Mouse (Mus musculus) midbrain, embryonic 12.5 days (tissue): ENCODE measurements around the gene 1110017D15Rik. TPM values are rescaled to one million over a fixed set of nuclear protein-coding genes. Genes with fewer than 3 reads are reported as not detected.

Source experiments
- ATAC-seq: fragments of 200-750 bp; cut with Nextera tagmentation; 2 replicates; pipeline ENCODE4 v1.8.0; 2017; ENCODE audit warnings: low read depth, moderate TSS enrichment, moderate library complexity; ENCODE audit not compliant: low FRiP score
- H3K27ac ChIP-seq: fragments of 300-500 bp; sonication (generic); replicated peaks from 2 replicates; pipeline ENCODE4 v1.5.1; 2016; ENCODE audit warnings: mild to moderate bottlenecking
- H3K27me3 ChIP-seq: fragments of 300-500 bp; sonication (generic); 2 replicates; pipeline ENCODE4 v1.6.1; 2016; ENCODE audit warnings: mild to moderate bottlenecking
- H3K36me3 ChIP-seq: fragments of 300-500 bp; sonication (generic); 2 replicates; pipeline ENCODE4 v1.6.1; 2016
- H3K4me1 ChIP-seq: fragments of 300-500 bp; sonication (generic); 2 replicates; pipeline ENCODE4 v1.6.1; 2016
- H3K4me2 ChIP-seq: fragments of 300-500 bp; sonication (generic); replicated peaks from 2 replicates; pipeline ENCODE4 v1.6.1; 2016; ENCODE audit warnings: mild to moderate bottlenecking, moderate library complexity
- H3K4me3 ChIP-seq: fragments of 300-500 bp; sonication (generic); 2 replicates; pipeline ENCODE4 v1.5.1; 2016; ENCODE audit warnings: mild to moderate bottlenecking
- H3K9ac ChIP-seq: fragments of 300-500 bp; sonication (generic); replicated peaks from 2 replicates; pipeline ENCODE4 v1.6.1; 2016; ENCODE audit warnings: mild to moderate bottlenecking, moderate library complexity
- H3K9me3 ChIP-seq: fragments of 300-500 bp; sonication (generic); 2 replicates; pipeline ENCODE4 v1.6.1; 2016; ENCODE audit warnings: mild to moderate bottlenecking
- WGBS: fragments of 180-500 bp; shearing (Covaris S2); methylation state at CpG from one replicate; pipeline ENCODE4 v1.1.7; 2016; 5-methylcytosine and 5-hydroxymethylcytosine counted together
- polyA plus RNA-seq: library from polyadenylated mRNA; unstranded; fragments of >200 nt; fragmentation: Nextera tagmentation; extraction: Ambion mirVana; gene quantifications from 2 replicates; pipeline ENCODE4 v1.2.1, GENCODE M21; 2016

The 1110017D15Rik gene
- polyA plus RNA-seq, 1 experiment from 2014 or later = 5.0 TPM

GRCm38 (mm10) chr4:41497995-41498845, 18.9 kb downstream of the 1110017D15Rik start:
- Histone ChIP-seq H3K4me2 (peak overlapping the region; percentile 57), H3K9ac (no peak overlapping the region), H3K9me3 (no peaks in the 10 kb centered on the region), H3K4me1 (peaks cover 35% of the 10 kb centered on the region), H3K4me3 (peak overlapping the region; percentile 37), H3K27ac (no peak overlapping the region), H3K36me3 (0 out of 2 replicates have a peak, but pooled peaks cover 3% of the 10 kb centered on the region), H3K27me3 (peaks cover 85% of the 10 kb centered on the region)
- 7% methylated on average over 72 of the region's 72 CpGs for WGBS
- no peak; the same call in 1 of the 2 replicates for ATAC-seq

GRCm38 (mm10) chr4:41497579-41497978, 19.6 kb downstream of the 1110017D15Rik start:
- no peaks in the 10 kb centered on the region for H3K9me3 ChIP-seq
- H3K9ac ChIP-seq = peak overlapping the region; percentile 34; the same call in 1 of the 2 replicates
- peak overlapping the region; percentile 57 for H3K4me2 ChIP-seq
- peak overlapping the region; percentile 37 for H3K4me3 ChIP-seq
- peak; percentile 14; the same call in 1 of the 2 replicates for ATAC-seq
- H3K27ac ChIP-seq = no peak overlapping the region
- 3% methylated on average over 34 of the region's 34 CpGs for WGBS
- 0 out of 2 replicates have a peak, but pooled peaks cover 3% of the 10 kb centered on the region for H3K36me3 ChIP-seq
- peaks cover 33% of the 10 kb centered on the region for H3K4me1 ChIP-seq
- peaks cover 85% of the 10 kb centered on the region for H3K27me3 ChIP-seq

- no peak overlapping the region for H3K9ac ChIP-seq
- H3K4me1 ChIP-seq = peaks cover 27% of the 10 kb centered on the region
- H3K9me3 ChIP-seq = no peaks in the 10 kb centered on the region
- no peak for ATAC-seq
- 38% methylated on average over 5 of the region's 5 CpGs for WGBS
- H3K4me2 ChIP-seq = 0 out of 2 replicates have a peak overlapping the region, but pooled peaks have one; percentile 57
- H3K27ac ChIP-seq = no peak overlapping the region
- peaks cover 82% of the 10 kb centered on the region for H3K27me3 ChIP-seq
- 0 out of 2 replicates have a peak, but pooled peaks cover 3% of the 10 kb centered on the region for H3K36me3 ChIP-seq
- no peak overlapping the region for H3K4me3 ChIP-seq
Observed at GRCm38 (mm10) chr4:41497046-41497445, 20.1 kb downstream of the 1110017D15Rik start.

GRCm38 (mm10) chr4:41495850-41496249, 21.3 kb downstream of the 1110017D15Rik start:
- no peak overlapping the region for H3K9ac ChIP-seq
- no peak overlapping the region for H3K27ac ChIP-seq
- 88% methylated on average over 11 of the region's 11 CpGs for WGBS
- H3K27me3 ChIP-seq = peaks cover 70% of the 10 kb centered on the region
- no peak overlapping the region for H3K4me2 ChIP-seq
- no peaks in the 10 kb centered on the region for H3K9me3 ChIP-seq
- no peak overlapping the region for H3K4me3 ChIP-seq
- H3K36me3 ChIP-seq = 0 out of 2 replicates have a peak, but pooled peaks cover 3% of the 10 kb centered on the region
- ATAC-seq = no peak
- peaks cover 23% of the 10 kb centered on the region for H3K4me1 ChIP-seq

- peaks cover 63% of the 10 kb centered on the region for H3K27me3 ChIP-seq
- no peaks in the 10 kb centered on the region for H3K9me3 ChIP-seq
- H3K4me1 ChIP-seq = peaks cover 23% of the 10 kb centered on the region
- no peak overlapping the region for H3K27ac ChIP-seq
- no peak overlapping the region for H3K4me3 ChIP-seq
- H3K4me2 ChIP-seq = no peak overlapping the region
- WGBS = 83% methylated on average over 4 of the region's 4 CpGs
- 0 out of 2 replicates have a peak, but pooled peaks cover 3% of the 10 kb centered on the region for H3K36me3 ChIP-seq
- no peak for ATAC-seq
- H3K9ac ChIP-seq = no peak overlapping the region
Observed at GRCm38 (mm10) chr4:41495076-41495475, 22.1 kb downstream of the 1110017D15Rik start.

- Histone ChIP-seq H3K4me3 (no peak overlapping the region), H3K9me3 (no peaks in the 10 kb centered on the region), H3K27ac (no peak overlapping the region), H3K27me3 (peaks cover 56% of the 10 kb centered on the region), H3K36me3 (0 out of 2 replicates have a peak, but pooled peaks cover 3% of the 10 kb centered on the region), H3K4me2 (no peak overlapping the region), H3K9ac (no peak overlapping the region), H3K4me1 (peaks cover 22% of the 10 kb centered on the region)
- WGBS = 56% methylated on average over 3 of the region's 3 CpGs
- no peak for ATAC-seq
Observed at GRCm38 (mm10) chr4:41494378-41494777, 22.8 kb downstream of the 1110017D15Rik start.

GRCm38 (mm10) chr4:41493464-41494116, 23.5 kb downstream of the 1110017D15Rik start:
- Histone ChIP-seq H3K9me3 (no peaks in the 10 kb centered on the region), H3K9ac (no peak overlapping the region), H3K36me3 (0 out of 2 replicates have a peak, but pooled peaks cover 3% of the 10 kb centered on the region), H3K4me2 (no peak overlapping the region), H3K4me1 (peaks cover 14% of the 10 kb centered on the region), H3K27me3 (peaks cover 48% of the 10 kb centered on the region), H3K27ac (no peak overlapping the region), H3K4me3 (no peak overlapping the region)
- 82% methylated on average over 3 of the region's 3 CpGs for WGBS
- ATAC-seq = no peak

GRCm38 (mm10) chr4:41492951-41493350, 24.2 kb downstream of the 1110017D15Rik start:
- H3K36me3 ChIP-seq = 0 out of 2 replicates have a peak, but pooled peaks cover 3% of the 10 kb centered on the region
- ATAC-seq = no peak
- peaks cover 41% of the 10 kb centered on the region for H3K27me3 ChIP-seq
- no peaks in the 10 kb centered on the region for H3K9me3 ChIP-seq
- 85% methylated on average over 7 of the region's 7 CpGs for WGBS
- H3K4me2 ChIP-seq = no peak overlapping the region
- H3K4me1 ChIP-seq = peaks cover 8% of the 10 kb centered on the region
- no peak overlapping the region for H3K27ac ChIP-seq
- no peak overlapping the region for H3K9ac ChIP-seq
- no peak overlapping the region for H3K4me3 ChIP-seq

- Histone ChIP-seq H3K9ac (no peak overlapping the region), H3K27ac (no peak overlapping the region), H3K27me3 (no peaks in the 10 kb centered on the region), H3K4me1 (no peaks in the 10 kb centered on the region), H3K9me3 (no peaks in the 10 kb centered on the region), H3K36me3 (peaks cover 3% of the 10 kb centered on the region; the same call in 1 of the 2 replicates), H3K4me3 (no peak overlapping the region), H3K4me2 (no peak overlapping the region)
- no peak for ATAC-seq
- 63% methylated on average over 6 of the region's 6 CpGs for WGBS
Observed at GRCm38 (mm10) chr4:41481601-41482017, 35.5 kb downstream of the 1110017D15Rik start.

GRCm38 (mm10) chr4:41480254-41480653, 36.9 kb downstream of the 1110017D15Rik start:
- H3K36me3 ChIP-seq = peaks cover 3% of the 10 kb centered on the region; the same call in 1 of the 2 replicates
- H3K4me3 ChIP-seq = no peak overlapping the region
- no peak for ATAC-seq
- WGBS = 90% methylated on average over 8 of the region's 8 CpGs
- no peak overlapping the region for H3K27ac ChIP-seq
- H3K27me3 ChIP-seq = no peaks in the 10 kb centered on the region
- H3K9me3 ChIP-seq = no peaks in the 10 kb centered on the region
- no peak overlapping the region for H3K4me2 ChIP-seq
- H3K9ac ChIP-seq = no peak overlapping the region
- H3K4me1 ChIP-seq = no peaks in the 10 kb centered on the region

GRCm38 (mm10) chr4:41479456-41479804, 37.7 kb downstream of the 1110017D15Rik start:
- ATAC-seq = no peak
- Histone ChIP-seq H3K9ac (no peak overlapping the region), H3K4me3 (no peak overlapping the region), H3K4me2 (no peak overlapping the region), H3K36me3 (peaks cover 3% of the 10 kb centered on the region; the same call in 1 of the 2 replicates), H3K27ac (no peak overlapping the region), H3K9me3 (no peaks in the 10 kb centered on the region), H3K27me3 (no peaks in the 10 kb centered on the region), H3K4me1 (no peaks in the 10 kb centered on the region)
- WGBS = 78% methylated on average over 1 of the region's 1 CpGs
